Mouse (Mus musculus): ENCODE results near the gene Tfip11.

Tfip11 gene

GRCm38 (mm10) chr5:112359520-112359919 lies 33.4 kb downstream of the Tfip11 start:
- in situ Hi-C loops (cut with MboI, MseI): no loop called here

- in situ Hi-C loops (cut with MboI, MseI): no loop called here
These were observed 33.9 kb downstream of the Tfip11 start for GRCm38 (mm10) chr5:112360077-112360476.

- in situ Hi-C loops (cut with MboI, MseI): no loop called here
These were observed 38.1 kb downstream of the Tfip11 start for GRCm38 (mm10) chr5:112364184-112364797.

GRCm38 (mm10) chr5:112366879-112367278 lies 40.7 kb downstream of the Tfip11 start:
- in situ Hi-C loops (cut with MboI, MseI): no loop called here

- in situ Hi-C loops (cut with MboI, MseI): no loop called here
These were observed 41.2 kb downstream of the Tfip11 start for GRCm38 (mm10) chr5:112367338-112367737.

- in situ Hi-C loops (cut with MboI, MseI): no loop called here
These were observed 41.8 kb downstream of the Tfip11 start for GRCm38 (mm10) chr5:112367929-112368328.

GRCm38 (mm10) chr5:112368666-112369065 lies 42.5 kb downstream of the Tfip11 start:
- in situ Hi-C loops (cut with MboI, MseI): no loop called here

GRCm38 (mm10) chr5:112369326-112369725 lies 43.2 kb downstream of the Tfip11 start:
- in situ Hi-C loops (cut with MboI, MseI): no loop called here

GRCm38 (mm10) chr5:112370236-112370813 lies 44.2 kb downstream of the Tfip11 start:
- in situ Hi-C loops (cut with MboI, MseI): no loop called here

GRCm38 (mm10) chr5:112371933-112372332 lies 45.8 kb downstream of the Tfip11 start:
- in situ Hi-C loops (cut with MboI, MseI): no loop called here

GRCm38 (mm10) chr5:112376111-112376510 lies 50.0 kb downstream of the Tfip11 start:
- in situ Hi-C loops (cut with MboI, MseI): no loop called here

- in situ Hi-C loops (cut with MboI, MseI): no loop called here
These were observed 51.2 kb downstream of the Tfip11 start for GRCm38 (mm10) chr5:112377380-112377779.

GRCm38 (mm10) chr5:112378716-112379115 lies 52.6 kb downstream of the Tfip11 start:
- in situ Hi-C loops (cut with MboI, MseI): no loop called here

GRCm38 (mm10) chr5:112381154-112381553 lies 55.0 kb downstream of the Tfip11 start:
- in situ Hi-C loops (cut with MboI, MseI): no loop called here

- in situ Hi-C loops (cut with MboI, MseI): no loop called here
These were observed 55.9 kb downstream of the Tfip11 start for GRCm38 (mm10) chr5:112382042-112382441.

GRCm38 (mm10) chr5:112382641-112383330 lies 56.6 kb downstream of the Tfip11 start:
- in situ Hi-C loops (cut with MboI, MseI): no loop called here

- in situ Hi-C loops (cut with MboI, MseI): no loop called here
These were observed 58.8 kb downstream of the Tfip11 start for GRCm38 (mm10) chr5:112384805-112385472.

GRCm38 (mm10) chr5:112385973-112386372 lies 59.8 kb downstream of the Tfip11 start:
- in situ Hi-C loops (cut with MboI, MseI): no loop called here

Measured in regulatory T cell (primary cell).